ENCODE assay signal across 20 mouse cellular contexts in genomic region chr6:93417625-93418024, GRCm38 (mm10).
"Had no signal": no experiment of that assay in that cellular context is flagged by ENCODE, and none has a peak within 500 bp of the region (broad histone marks: within the 10 kb centered on the region; RNA-seq: fewer than 3 reads in every experiment).

No protein-coding gene starts in this region.

- H3K9ac ChIP-seq: limb, embryonic 15.5 days; liver, embryonic 14.5 days; liver, postnatal 0 days; lung, embryonic 15.5 days; midbrain, embryonic 13.5 days had no signal

- H3K9me3 ChIP-seq: limb, embryonic 15.5 days; lung, embryonic 15.5 days; midbrain, embryonic 10.5 days; midbrain, embryonic 13.5 days had no signal

- H3K27ac ChIP-seq: kidney, postnatal 0 days; layer of hippocampus, adult 2 months; limb, embryonic 15.5 days; liver, embryonic 14.5 days; lung, embryonic 15.5 days; midbrain, embryonic 10.5 days; midbrain, embryonic 13.5 days had no signal

- H3K4me2 ChIP-seq: limb, embryonic 15.5 days; liver, embryonic 11.5 days; lung, embryonic 15.5 days; midbrain, embryonic 13.5 days had no signal

- H3K4me1 ChIP-seq: lung, embryonic 15.5 days; megakaryocyte, embryonic 14.5 days; midbrain, embryonic 10.5 days; midbrain, embryonic 13.5 days had no signal

- ATAC-seq: liver, postnatal 0 days; midbrain, embryonic 13.5 days; midbrain, embryonic 16.5 days had no signal

- H3K27me3 ChIP-seq: limb, embryonic 15.5 days; lung, embryonic 15.5 days; megakaryocyte, embryonic 14.5 days; midbrain, embryonic 13.5 days had no signal

- H3K4me3 ChIP-seq: layer of hippocampus, adult 2 months; limb, embryonic 15.5 days; lung, embryonic 15.5 days; megakaryocyte, embryonic 14.5 days; midbrain, embryonic 10.5 days; midbrain, embryonic 13.5 days; myocyte had no signal

- DNase-seq: kidney, adult 18-20 months; kidney, adult 9 months; kidney, postnatal 25 days; layer of hippocampus, adult 9-11 months; liver, postnatal 0 days; lung, postnatal 10 days; lung, postnatal 36 days; thymus, adult 18-20 months; thymus, postnatal 36 days had no signal

- H3K36me3 ChIP-seq: limb, embryonic 15.5 days; lung, embryonic 15.5 days; midbrain, embryonic 10.5 days; midbrain, embryonic 13.5 days had no signal
